Mouse (Mus musculus) megakaryocyte, embryonic 14.5 days (primary cell): ENCODE results near the gene Vip.

Experiments used
- FLI1 ChIP-seq: IDR thresholded peaks from 2 replicates; pipeline ENCODE4 v1.6.1; 2012; ENCODE audit warnings: low read length, inconsistent platforms, mixed read lengths
- GATA1 ChIP-seq: IDR thresholded peaks from 3 replicates; pipeline ENCODE4 v1.6.1; 2012; ENCODE audit warnings: mixed read lengths, low read length, inconsistent platforms, borderline replicate concordance

DNA sequence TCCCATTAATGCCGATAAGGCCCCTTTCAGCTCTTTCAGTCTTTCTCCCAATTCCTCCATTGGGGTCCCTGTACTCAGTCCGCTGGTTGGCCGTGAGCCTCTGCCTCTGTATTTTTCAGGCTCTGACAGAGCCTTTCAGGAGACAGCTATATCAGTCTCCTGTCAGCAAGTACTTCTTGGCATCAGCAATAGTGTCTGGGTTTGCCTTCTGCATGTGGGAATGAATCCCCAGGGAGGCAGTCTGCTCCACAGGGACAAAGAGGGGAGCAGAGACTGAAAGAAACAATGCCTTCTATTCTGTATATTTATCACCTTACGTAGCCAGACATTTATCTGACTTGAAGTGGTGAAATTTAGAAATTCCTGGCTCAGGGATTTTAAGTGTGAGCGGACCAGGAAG is 12.8 kb upstream of the Vip start:
- TF ChIP-seq GATA1 (no peak), FLI1 (no peak)
